Comparison of ENCODE assay signal across 19 mouse cellular contexts in the genomic region with DNA sequence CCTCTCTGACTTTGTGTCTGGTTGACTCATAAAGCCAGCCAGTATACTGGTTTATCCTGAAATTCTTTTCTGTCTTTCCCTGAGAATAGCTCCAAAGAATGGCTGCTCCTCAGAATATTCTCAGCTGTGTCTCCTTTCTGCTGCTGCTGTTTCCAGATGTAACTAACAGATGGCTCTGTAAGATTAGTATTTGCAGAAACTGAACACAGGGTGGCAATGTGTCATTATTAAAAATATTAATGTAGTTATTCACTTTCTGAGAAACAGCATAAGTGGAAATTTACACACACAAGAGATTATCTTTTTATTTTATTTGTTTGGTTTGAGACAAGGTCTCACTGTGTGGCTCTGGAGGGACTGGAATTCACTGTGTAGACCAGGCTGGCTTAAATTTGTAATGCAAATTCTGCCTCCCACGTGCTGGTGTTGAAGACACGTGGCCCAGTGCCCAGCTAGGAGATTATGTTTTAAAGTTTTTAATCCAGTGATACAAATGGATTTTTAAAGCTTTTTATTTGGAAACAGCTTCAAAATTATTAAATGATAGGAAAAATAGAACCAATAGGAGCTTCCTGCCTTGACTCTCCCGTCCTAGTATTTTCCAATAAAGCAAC. TPM values are rescaled to one million over a fixed set of nuclear protein-coding genes. Genes with fewer than 3 reads are reported as not detected.
DNase-seq lines count a peak whose midpoint lies in the region; ATAC-seq and TF ChIP-seq lines count a peak whose summit lies in the region.
"Had no signal": no experiment of that assay in that cellular context is flagged by ENCODE, and none has a peak within 500 bp of the region (broad histone marks: within the 10 kb centered on the region; RNA-seq: fewer than 3 reads in every experiment).

No protein-coding gene starts in this region.

- H3K36me3 ChIP-seq in forebrain, postnatal 0 days (ENCODE audit: insufficient read depth), result no peaks in the 10 kb centered on the region
- no peaks in the 10 kb centered on the region for H3K36me3 ChIP-seq in forebrain, embryonic 13.5 days (ENCODE audit: poor library complexity, severe bottlenecking)
- H3K36me3 ChIP-seq: embryonic facial prominence, embryonic 10.5 days; heart, embryonic 10.5 days; hindbrain, embryonic 13.5 days; kidney, embryonic 15.5 days; limb, embryonic 13.5 days had no signal

- H3K4me3 ChIP-seq in forebrain, postnatal 0 days (ENCODE audit: low read depth, low read length), result no peak overlapping the region
- H3K4me3 ChIP-seq in forebrain, embryonic 13.5 days, result no peak overlapping the region
- H3K4me3 ChIP-seq in layer of hippocampus, adult 2 months, result no peak overlapping the region
- H3K4me3 ChIP-seq: embryonic facial prominence, embryonic 10.5 days; heart, embryonic 10.5 days; hindbrain, embryonic 13.5 days; kidney, embryonic 15.5 days; limb, embryonic 13.5 days had no signal

- no peaks in the 10 kb centered on the region for H3K4me1 ChIP-seq in forebrain, postnatal 0 days (ENCODE audit: insufficient read depth)
- H3K4me1 ChIP-seq in forebrain, embryonic 13.5 days, result no peaks in the 10 kb centered on the region
- H3K4me1 ChIP-seq: embryonic facial prominence, embryonic 10.5 days; heart, embryonic 10.5 days; hindbrain, embryonic 13.5 days; kidney, embryonic 15.5 days; limb, embryonic 13.5 days had no signal

- peak; percentile 65 for ATAC-seq in forebrain, postnatal 0 days
- no peak for ATAC-seq in forebrain, embryonic 13.5 days
- peak; percentile 54 for ATAC-seq in CD4-positive, CD25-positive, alpha-beta regulatory T cell, adult 4 months

- no peak overlapping the region for H3K9ac ChIP-seq in forebrain, postnatal 0 days
- H3K9ac ChIP-seq in forebrain, embryonic 13.5 days, result no peak overlapping the region
- H3K9ac ChIP-seq: hindbrain, embryonic 13.5 days; kidney, embryonic 15.5 days; limb, embryonic 13.5 days; liver, embryonic 14.5 days had no signal

- no peak overlapping the region for H3K27ac ChIP-seq in forebrain, postnatal 0 days (ENCODE audit: low read depth, low read length)
- no peak overlapping the region for H3K27ac ChIP-seq in forebrain, embryonic 13.5 days
- no peak overlapping the region for H3K27ac ChIP-seq in layer of hippocampus, adult 2 months
- H3K27ac ChIP-seq: embryonic facial prominence, embryonic 10.5 days; heart, embryonic 10.5 days; hindbrain, embryonic 13.5 days; kidney, embryonic 15.5 days; limb, embryonic 13.5 days; liver, embryonic 14.5 days had no signal

- no peaks in the 10 kb centered on the region for H3K9me3 ChIP-seq in forebrain, postnatal 0 days (ENCODE audit: low read length)
- no peaks in the 10 kb centered on the region for H3K9me3 ChIP-seq in forebrain, embryonic 13.5 days (replicated peaks)
- H3K9me3 ChIP-seq: embryonic facial prominence, embryonic 10.5 days; heart, embryonic 10.5 days; hindbrain, embryonic 13.5 days; kidney, embryonic 15.5 days; limb, embryonic 13.5 days had no signal

- DNase-seq in forebrain, postnatal 0 days, result no peak
- no peak for DNase-seq in layer of hippocampus, adult 2 months (ENCODE audit: low spot score in 2 of 2)
- DNase-seq in layer of hippocampus, postnatal 14 days (ENCODE audit: low spot score in 2 of 2), result no peak
- DNase-seq in NIH3T3 (ENCODE audit: low read depth), result peak; percentile 15
- DNase-seq in T-cell, adult 2 months (ENCODE audit: low spot score), result no peak
- no peak for DNase-seq in right cerebral cortex, postnatal 4 days
- DNase-seq: cerebellum, adult 9-10 months; gastrocnemius, postnatal 25 days; heart, postnatal 14 days; layer of hippocampus, postnatal 36 days; lung, postnatal 10 days had no signal

- TF ChIP-seq CTCF in forebrain, postnatal 0 days (IDR thresholded peaks at IDR 0.05; ENCODE audit: low read depth), result peak; percentile 19; the same call in 1 of the 2 replicates
- peak; percentile 42 for TF ChIP-seq CTCF in layer of hippocampus, adult 2 months (conservative IDR thresholded peaks at IDR 0.05)

- WGBS in forebrain, postnatal 0 days, result 39% methylated on average over 3 of the region's 3 CpGs
- 53% methylated on average over 3 of the region's 3 CpGs for WGBS in forebrain, embryonic 13.5 days

- no peaks in the 10 kb centered on the region for H3K27me3 ChIP-seq in forebrain, postnatal 0 days (ENCODE audit: insufficient read depth, low read length)
- H3K27me3 ChIP-seq in forebrain, embryonic 13.5 days, result no peaks in the 10 kb centered on the region
- H3K27me3 ChIP-seq: hindbrain, embryonic 13.5 days; kidney, embryonic 15.5 days; limb, embryonic 13.5 days had no signal

- H3K4me2 ChIP-seq in forebrain, postnatal 0 days (ENCODE audit: low read depth), result no peak overlapping the region
- no peak overlapping the region for H3K4me2 ChIP-seq in forebrain, embryonic 13.5 days
- H3K4me2 ChIP-seq: hindbrain, embryonic 13.5 days; kidney, embryonic 15.5 days; limb, embryonic 13.5 days had no signal

RNA-seq across cellular contexts. Expression of a gene that starts 21.8 kb away (rescaled TPM):
- 79.4 and 94.3 TPM in 2 replicates for total RNA-seq in forebrain, postnatal 0 days (2014; rRNA removed)
- 41.8 and 44.2 TPM in 2 replicates for polyA plus RNA-seq in forebrain, postnatal 0 days (2015; fragmentation: Nextera tagmentation; extraction: Ambion mirVana)
- polyA plus RNA-seq in forebrain, embryonic 13.5 days (2015; fragmentation: Nextera tagmentation; extraction: Ambion mirVana), result 53.2 and 54.9 TPM in 2 replicates
- 10 to 100 TPM; 43.3 to 52.2 TPM for total RNA-seq in layer of hippocampus, adult 2 months (2021)
- 10 to 100 TPM; 48.3 to 49.8 TPM for total RNA-seq in layer of hippocampus, postnatal 14 days (2021)
- 10 to 100 TPM; 69.7 to 74.8 TPM for polyA plus RNA-seq in CD4-positive, CD25-positive, alpha-beta regulatory T cell, adult 4 months (2017; shearing (Covaris generic))

RNA-seq across cellular contexts. Expression of a gene that starts 21.9 kb away (rescaled TPM):
- total RNA-seq in forebrain, postnatal 0 days (2014; rRNA removed), result 45.8 and 49.3 TPM in 2 replicates
- 59.5 and 64.5 TPM in 2 replicates for polyA plus RNA-seq in forebrain, postnatal 0 days (2015; fragmentation: Nextera tagmentation; extraction: Ambion mirVana)
- polyA plus RNA-seq in forebrain, embryonic 13.5 days (2015; fragmentation: Nextera tagmentation; extraction: Ambion mirVana), result 99.0 and 99.3 TPM in 2 replicates
- 10 to 100 TPM; 22.3 to 22.7 TPM for total RNA-seq in layer of hippocampus, adult 2 months (2021)
- 10 to 100 TPM; 30.3 to 30.8 TPM for total RNA-seq in layer of hippocampus, postnatal 14 days (2021)
- polyA plus RNA-seq in CD4-positive, CD25-positive, alpha-beta regulatory T cell, adult 4 months (2017; shearing (Covaris generic)), result 10 to 100 TPM; 38.8 to 57.0 TPM
